Mouse (Mus musculus): Measurements from ENCODE around the gene Cntf. TPM values are rescaled to one million over a fixed set of nuclear protein-coding genes. Genes with fewer than 3 reads are reported as not detected.

Gene Cntf
- polyA plus RNA-seq (2015; fragmentation: Nextera tagmentation; extraction: Ambion mirVana), result 1.2 and 2.0 TPM in 2 replicates

DNA sequence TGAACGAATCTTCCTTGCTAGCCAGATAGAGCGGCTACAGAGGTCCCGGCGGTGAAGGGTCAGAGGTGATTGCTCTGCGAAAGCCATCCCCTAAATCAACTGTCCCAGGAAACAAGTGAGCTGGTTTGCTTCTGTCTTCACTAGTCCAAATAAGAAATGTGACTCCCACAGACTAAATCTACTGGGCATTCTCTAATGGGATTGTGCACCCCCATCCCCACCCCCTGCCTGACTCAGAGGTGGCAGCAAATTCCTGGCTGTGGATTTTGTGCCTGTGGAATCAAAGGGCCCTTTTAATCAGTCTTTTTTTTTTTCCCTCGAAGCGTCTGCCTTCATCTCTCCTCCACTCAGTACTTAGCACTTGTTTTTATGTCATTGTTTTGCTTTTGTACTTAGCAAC, at the start of gene Cntf:
TSS of gene Cntf (minus strand) at position 325 of the 400 bp plus-strand sequence.
- Histone ChIP-seq H3K9ac (replicated peaks) (no peak within 1 kb of the TSS), H3K4me3 (no peak within 1 kb of the TSS), H3K9me3 (no peaks in the 10 kb centered on the region), H3K4me2 (replicated peaks) (no peak within 1 kb of the TSS), H3K27ac (replicated peaks) (no peak within 1 kb of the TSS), H3K4me1 (no peaks in the 10 kb centered on the region), H3K27me3 (no peaks in the 10 kb centered on the region), H3K36me3 (peaks cover 55% of the 10 kb centered on the region)
- ATAC-seq (replicated peaks), result no peak
- 56% methylated on average over 7 of the region's 7 CpGs for WGBS

GRCm38 (mm10) chr19:12813883-12814282, 48.5 kb upstream of the Cntf start:
- Histone ChIP-seq H3K9ac (replicated peaks) (no peak overlapping the region), H3K27me3 (no peaks in the 10 kb centered on the region), H3K27ac (replicated peaks) (no peak overlapping the region), H3K36me3 (no peaks in the 10 kb centered on the region), H3K9me3 (no peaks in the 10 kb centered on the region), H3K4me2 (replicated peaks) (no peak overlapping the region), H3K4me1 (no peaks in the 10 kb centered on the region), H3K4me3 (no peak overlapping the region)
- WGBS, result 88% methylated on average over 1 of the region's 1 CpGs
- ATAC-seq (replicated peaks), result no peak

- no peak for ATAC-seq (replicated peaks)
These were observed 47.4 kb upstream of the Cntf start for GRCm38 (mm10) chr19:12812644-12813364.

GRCm38 (mm10) chr19:12806214-12806613, 40.8 kb upstream of the Cntf start:
- Histone ChIP-seq H3K27me3 (no peaks in the 10 kb centered on the region), H3K9me3 (no peaks in the 10 kb centered on the region), H3K4me2 (replicated peaks) (no peak overlapping the region), H3K4me1 (no peaks in the 10 kb centered on the region), H3K9ac (replicated peaks) (no peak overlapping the region), H3K27ac (replicated peaks) (no peak overlapping the region), H3K36me3 (no peaks in the 10 kb centered on the region), H3K4me3 (no peak overlapping the region)
- 73% methylated on average over 2 of the region's 2 CpGs for WGBS
- ATAC-seq (replicated peaks), result no peak

More at GRCm38 (mm10) chr19:12812644-12813364, 47.4 kb upstream of the Cntf start:
- WGBS, result 60% methylated on average over 1 of the region's 1 CpGs
- no peaks in the 10 kb centered on the region for H3K4me1 ChIP-seq
- H3K9me3 ChIP-seq, result no peaks in the 10 kb centered on the region
- no peaks in the 10 kb centered on the region for H3K36me3 ChIP-seq
- H3K9ac ChIP-seq (replicated peaks), result no peak overlapping the region
- H3K27me3 ChIP-seq, result no peaks in the 10 kb centered on the region
- H3K4me2 ChIP-seq (replicated peaks), result no peak overlapping the region
- H3K27ac ChIP-seq (replicated peaks), result no peak overlapping the region
- no peak overlapping the region for H3K4me3 ChIP-seq

DNA sequence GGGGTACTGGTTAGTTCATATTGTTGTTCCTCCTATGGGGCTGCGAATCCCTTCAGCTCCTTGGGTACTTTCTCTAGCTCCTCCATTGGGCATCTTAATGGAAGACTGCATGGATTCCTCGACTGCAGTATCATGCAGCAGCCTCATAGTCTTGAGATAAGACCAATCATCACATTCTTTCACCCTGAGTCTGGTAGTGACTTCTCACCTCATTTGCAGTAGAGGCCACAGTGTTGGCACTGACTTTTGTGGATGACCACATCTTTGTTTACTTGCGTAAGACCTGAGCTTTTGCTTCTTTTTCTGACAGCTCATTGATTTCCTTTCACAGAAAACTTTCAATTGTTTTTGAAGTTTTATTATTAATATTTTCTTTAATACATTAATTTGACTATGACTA, 40.3 kb upstream of the Cntf start:
- Histone ChIP-seq H3K36me3 (no peaks in the 10 kb centered on the region), H3K9me3 (no peaks in the 10 kb centered on the region), H3K27ac (replicated peaks) (no peak overlapping the region), H3K27me3 (no peaks in the 10 kb centered on the region), H3K4me2 (replicated peaks) (no peak overlapping the region), H3K9ac (replicated peaks) (no peak overlapping the region), H3K4me3 (no peak overlapping the region), H3K4me1 (no peaks in the 10 kb centered on the region)
- no peak for ATAC-seq (replicated peaks)
- 92% methylated on average over 3 of the region's 3 CpGs for WGBS

DNA sequence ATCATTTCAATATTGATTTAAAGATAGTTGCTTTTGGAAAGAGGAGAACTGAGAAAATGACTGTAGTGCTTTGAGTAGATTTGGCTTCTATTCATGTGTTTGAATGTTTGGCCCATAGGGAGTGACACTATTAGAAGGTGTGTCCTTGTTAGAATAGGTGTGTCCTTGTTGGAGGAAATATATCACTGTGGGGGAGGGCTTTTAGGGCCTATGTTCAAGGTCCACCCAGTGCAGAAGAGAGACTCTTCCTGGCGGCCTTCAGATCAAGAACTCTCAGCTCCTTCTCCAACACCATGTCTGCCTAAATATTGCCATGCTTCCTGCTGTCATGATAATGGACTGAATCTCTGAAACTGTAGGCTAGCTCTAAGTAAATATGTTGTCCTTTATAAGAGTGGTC, 38.8 kb upstream of the Cntf start:
- Histone ChIP-seq H3K27ac (replicated peaks) (no peak overlapping the region), H3K9ac (replicated peaks) (no peak overlapping the region), H3K4me2 (replicated peaks) (no peak overlapping the region), H3K36me3 (no peaks in the 10 kb centered on the region), H3K27me3 (no peaks in the 10 kb centered on the region), H3K4me3 (no peak overlapping the region), H3K4me1 (no peaks in the 10 kb centered on the region), H3K9me3 (no peaks in the 10 kb centered on the region)
- WGBS, result 69% methylated on average over 1 of the region's 1 CpGs
- ATAC-seq (replicated peaks), result no peak

GRCm38 (mm10) chr19:12802830-12803229, 37.4 kb upstream of the Cntf start:
- no peak overlapping the region for H3K9ac ChIP-seq (replicated peaks)
- H3K4me1 ChIP-seq, result no peaks in the 10 kb centered on the region
- H3K27ac ChIP-seq (replicated peaks), result no peak overlapping the region
- no peaks in the 10 kb centered on the region for H3K36me3 ChIP-seq
- no peak for ATAC-seq (replicated peaks)
- H3K27me3 ChIP-seq, result no peaks in the 10 kb centered on the region
- H3K4me3 ChIP-seq, result no peak overlapping the region
- no peak overlapping the region for H3K4me2 ChIP-seq (replicated peaks)
- 75% methylated on average over 3 of the region's 3 CpGs for WGBS
- H3K9me3 ChIP-seq, result no peaks in the 10 kb centered on the region

GRCm38 (mm10) chr19:12801046-12801445, 35.6 kb upstream of the Cntf start:
- Histone ChIP-seq H3K27ac (replicated peaks) (no peak overlapping the region), H3K4me2 (replicated peaks) (no peak overlapping the region), H3K4me3 (no peak overlapping the region), H3K9ac (replicated peaks) (no peak overlapping the region), H3K4me1 (peaks cover 8% of the 10 kb centered on the region; the same call in 1 of the 2 replicates), H3K36me3 (no peaks in the 10 kb centered on the region), H3K9me3 (no peaks in the 10 kb centered on the region), H3K27me3 (no peaks in the 10 kb centered on the region)
- 81% methylated on average over 3 of the region's 3 CpGs for WGBS
- no peak for ATAC-seq (replicated peaks)

DNA sequence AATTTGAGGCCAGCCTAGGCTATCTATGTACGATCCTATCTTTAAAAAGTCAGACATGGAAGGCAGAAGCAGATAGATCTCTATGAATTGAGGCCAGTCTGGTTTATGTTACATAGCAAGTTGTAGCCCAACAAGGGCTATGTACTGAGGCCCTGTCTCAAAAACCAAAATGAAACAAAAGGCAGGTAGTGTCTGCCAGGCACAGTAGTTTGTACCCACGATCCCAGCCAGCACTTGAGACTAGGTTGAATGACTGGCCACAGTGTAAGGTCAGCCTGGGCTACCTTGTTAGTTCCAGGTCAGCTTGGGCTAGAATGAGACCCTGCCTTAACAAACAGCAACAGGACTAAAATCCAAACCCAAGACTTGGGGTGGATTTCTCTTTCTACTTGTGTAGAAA, 35.2 kb upstream of the Cntf start:
- 77% methylated on average over 2 of the region's 2 CpGs for WGBS
- H3K4me2 ChIP-seq (replicated peaks), result no peak overlapping the region
- no peaks in the 10 kb centered on the region for H3K36me3 ChIP-seq
- H3K27me3 ChIP-seq, result no peaks in the 10 kb centered on the region
- H3K4me3 ChIP-seq, result no peak overlapping the region
- H3K9me3 ChIP-seq, result no peaks in the 10 kb centered on the region
- no peak overlapping the region for H3K27ac ChIP-seq (replicated peaks)
- H3K4me1 ChIP-seq, result peaks cover 8% of the 10 kb centered on the region; the same call in 1 of the 2 replicates
- no peak overlapping the region for H3K9ac ChIP-seq (replicated peaks)
- ATAC-seq (replicated peaks), result no peak

GRCm38 (mm10) chr19:12799081-12799480, 33.6 kb upstream of the Cntf start:
- H3K36me3 ChIP-seq, result no peaks in the 10 kb centered on the region
- 88% methylated on average over 3 of the region's 3 CpGs for WGBS
- ATAC-seq (replicated peaks), result no peak
- no peak overlapping the region for H3K4me3 ChIP-seq
- H3K4me2 ChIP-seq (replicated peaks), result no peak overlapping the region
- no peak overlapping the region for H3K9ac ChIP-seq (replicated peaks)
- H3K27ac ChIP-seq (replicated peaks), result no peak overlapping the region
- H3K9me3 ChIP-seq, result no peaks in the 10 kb centered on the region
- no peaks in the 10 kb centered on the region for H3K27me3 ChIP-seq
- H3K4me1 ChIP-seq, result peaks cover 8% of the 10 kb centered on the region; the same call in 1 of the 2 replicates

GRCm38 (mm10) chr19:12798404-12798803, 33.0 kb upstream of the Cntf start:
- Histone ChIP-seq H3K27me3 (no peaks in the 10 kb centered on the region), H3K9me3 (no peaks in the 10 kb centered on the region), H3K4me3 (no peak overlapping the region), H3K4me2 (replicated peaks) (no peak overlapping the region), H3K9ac (replicated peaks) (no peak overlapping the region), H3K27ac (replicated peaks) (no peak overlapping the region), H3K36me3 (no peaks in the 10 kb centered on the region), H3K4me1 (peaks cover 14% of the 10 kb centered on the region)
- no peak for ATAC-seq (replicated peaks)
- 86% methylated on average over 4 of the region's 4 CpGs for WGBS

- no peaks in the 10 kb centered on the region for H3K27me3 ChIP-seq
- peak overlapping the region; percentile 99 for H3K27ac ChIP-seq (replicated peaks)
- no peak for ATAC-seq (replicated peaks)
- H3K4me1 ChIP-seq, result peaks cover 20% of the 10 kb centered on the region
- no peaks in the 10 kb centered on the region for H3K9me3 ChIP-seq
- peak overlapping the region; percentile 84 for H3K4me2 ChIP-seq (replicated peaks)
- H3K9ac ChIP-seq (replicated peaks), result peak overlapping the region; percentile 62
- WGBS, result 0% methylated on average over 7 of the region's 7 CpGs
- no peaks in the 10 kb centered on the region for H3K36me3 ChIP-seq
- H3K4me3 ChIP-seq, result peak overlapping the region; percentile 94
These were observed 31.6 kb upstream of the Cntf start for GRCm38 (mm10) chr19:12797071-12797470.

Data from forebrain, embryonic 15.5 days (tissue).